Mouse (Mus musculus) layer of hippocampus, adult 8-10 months (tissue): ENCODE measurements at regions not wholly inside any gene's neighbourhood (a gene's known extent, or its start where the extent isn't known, plus 50 kb on each side); places are given as distances from the start of the nearest gene placed in this dataset.

Experiments used
- DNase-seq, 2 experiments: peaks; one replicate each; pipeline ENCODE4 v3.0.0; 2022; ENCODE audit warnings: low spot score in 2 of 2

GRCm38 (mm10) chr1:35713961-35714360 is 354.2 kb upstream of the Hs6st1 start:
- no peak for DNase-seq

GRCm38 (mm10) chr1:35715931-35716330 is 352.3 kb upstream of the Hs6st1 start:
- no peak for DNase-seq

GRCm38 (mm10) chr1:35717166-35717565 is 351.0 kb upstream of the Hs6st1 start:
- DNase-seq = no peak

- no peak for DNase-seq
These were observed 350.5 kb upstream of the Hs6st1 start for GRCm38 (mm10) chr1:35717659-35718058.

- no peak for DNase-seq
These were observed 348.1 kb upstream of the Hs6st1 start for GRCm38 (mm10) chr1:35720063-35720462.

- DNase-seq = no peak
These were observed 343.8 kb upstream of the Hs6st1 start for GRCm38 (mm10) chr1:35724366-35724900.

- peak; percentile 24 to 79 for DNase-seq
These were observed 341.6 kb upstream of the Hs6st1 start for GRCm38 (mm10) chr1:35726596-35726995.

- no peak for DNase-seq
These were observed 340.8 kb upstream of the Hs6st1 start for GRCm38 (mm10) chr1:35727310-35727990.

GRCm38 (mm10) chr1:35729785-35730295 is 338.4 kb upstream of the Hs6st1 start:
- DNase-seq = no peak

GRCm38 (mm10) chr1:35730309-35730708 is 337.9 kb upstream of the Hs6st1 start:
- no peak for DNase-seq

GRCm38 (mm10) chr1:35736247-35736646 is 332.0 kb upstream of the Hs6st1 start:
- DNase-seq = no peak

- DNase-seq = peak; percentile 31 to 33
These were observed 318.6 kb upstream of the Hs6st1 start for GRCm38 (mm10) chr1:35749603-35750002.

- no peak for DNase-seq
These were observed 318.1 kb upstream of the Hs6st1 start for GRCm38 (mm10) chr1:35750092-35750521.

GRCm38 (mm10) chr1:35752636-35753035 is 315.6 kb upstream of the Hs6st1 start:
- no peak for DNase-seq

- no peak for DNase-seq
These were observed 314.0 kb upstream of the Hs6st1 start for GRCm38 (mm10) chr1:35754170-35754569.

GRCm38 (mm10) chr1:35759010-35759409 is 309.2 kb upstream of the Hs6st1 start:
- DNase-seq = peak; percentile 67 to 78

- DNase-seq = peak; percentile 57 to 67
These were observed 308.6 kb upstream of the Hs6st1 start for GRCm38 (mm10) chr1:35759600-35759999.

GRCm38 (mm10) chr1:35763051-35763450 is 305.1 kb upstream of the Hs6st1 start:
- no peak for DNase-seq

GRCm38 (mm10) chr1:35763456-35763855 is 304.7 kb upstream of the Hs6st1 start:
- DNase-seq = no peak

GRCm38 (mm10) chr1:35764068-35764467 is 304.1 kb upstream of the Hs6st1 start:
- no peak for DNase-seq

- no peak for DNase-seq
These were observed 302.5 kb upstream of the Hs6st1 start for GRCm38 (mm10) chr1:35765692-35766091.

- no peak for DNase-seq
These were observed 301.9 kb upstream of the Hs6st1 start for GRCm38 (mm10) chr1:35766271-35766670.

GRCm38 (mm10) chr1:35772567-35772966 is 295.6 kb upstream of the Hs6st1 start:
- DNase-seq = peak; percentile 22 to 29
